Mouse (Mus musculus) hindbrain, embryonic 12.5 days (tissue): ENCODE measurements at regions not wholly inside any gene's neighbourhood (a gene's known extent, or its start where the extent isn't known, plus 50 kb on each side); places are given as distances from the start of the nearest gene placed in this dataset.

Source experiments
- ATAC-seq: fragments of 200-750 bp; cut with Nextera tagmentation; 2 replicates; pipeline ENCODE4 v1.8.0; 2017; ENCODE audit warnings: moderate TSS enrichment; ENCODE audit not compliant: low FRiP score
- H3K27ac ChIP-seq: fragments of 300-500 bp; sonication (generic); 2 replicates; pipeline ENCODE4 v1.5.1; 2016; ENCODE audit warnings: mild to moderate bottlenecking
- H3K27me3 ChIP-seq: fragments of 300-500 bp; sonication (generic); 2 replicates; pipeline ENCODE4 v1.6.1; 2016; ENCODE audit warnings: mild to moderate bottlenecking
- H3K36me3 ChIP-seq: fragments of 300-500 bp; sonication (generic); 2 replicates; pipeline ENCODE4 v1.6.1; 2016; ENCODE audit warnings: mild to moderate bottlenecking
- H3K4me1 ChIP-seq: fragments of 300-500 bp; sonication (generic); 2 replicates; pipeline ENCODE4 v1.6.1; 2016
- H3K4me2 ChIP-seq: fragments of 300-500 bp; sonication (generic); replicated peaks from 2 replicates; pipeline ENCODE4 v1.6.1; 2016; ENCODE audit warnings: mild to moderate bottlenecking
- H3K4me3 ChIP-seq: fragments of 300-500 bp; sonication (generic); 2 replicates; pipeline ENCODE4 v1.5.1; 2016; ENCODE audit warnings: mild to moderate bottlenecking
- H3K9ac ChIP-seq: fragments of 300-500 bp; sonication (generic); 2 replicates; pipeline ENCODE4 v1.6.1; 2016; ENCODE audit warnings: mild to moderate bottlenecking, moderate library complexity
- H3K9me3 ChIP-seq: fragments of 300-500 bp; sonication (generic); replicated peaks from 2 replicates; pipeline ENCODE4 v1.6.1; 2016; ENCODE audit warnings: mild to moderate bottlenecking
- WGBS: fragments of 180-500 bp; shearing (Covaris S2); methylation state at CpG from one replicate; pipeline ENCODE4 v1.1.7; 2016; 5-methylcytosine and 5-hydroxymethylcytosine counted together

DNA sequence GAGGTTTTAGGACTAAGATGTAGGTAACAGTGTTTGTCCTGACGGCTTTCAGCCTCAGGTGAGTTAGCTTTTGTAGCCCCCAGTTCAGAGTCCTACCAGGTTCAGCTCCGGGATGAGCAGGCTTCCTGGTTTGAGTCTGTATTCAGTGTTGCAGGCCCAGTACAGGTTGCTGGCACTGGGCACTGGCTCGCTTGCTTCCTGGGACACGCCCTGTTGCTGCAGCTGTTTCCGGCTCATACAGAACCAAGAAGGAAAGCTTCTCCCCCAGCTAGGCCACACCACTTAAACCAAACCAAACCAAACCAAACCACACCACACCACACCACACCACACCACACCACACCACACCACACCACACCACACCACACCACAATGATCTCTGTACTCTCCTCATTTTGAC, 93.6 kb downstream of the Otx2 start:
- no peak overlapping the region for H3K9ac ChIP-seq
- H3K9me3 ChIP-seq, result no peaks in the 10 kb centered on the region
- no peaks in the 10 kb centered on the region for H3K4me1 ChIP-seq
- no peak overlapping the region for H3K4me2 ChIP-seq
- no peaks in the 10 kb centered on the region for H3K27me3 ChIP-seq
- WGBS, result 78% methylated on average over 5 of the region's 5 CpGs
- H3K36me3 ChIP-seq, result no peaks in the 10 kb centered on the region
- ATAC-seq, result no peak
- H3K4me3 ChIP-seq, result no peak overlapping the region
- no peak overlapping the region for H3K27ac ChIP-seq
